Mouse (Mus musculus) heart, embryonic 14.5 days (tissue): ENCODE results near the gene Dock2. TPM values are rescaled to one million over a fixed set of nuclear protein-coding genes. Genes with fewer than 3 reads are reported as not detected.
"Not testable (repeated sequence)": the region's sequence is repeated elsewhere in the genome, so short reads cannot be mapped to it uniquely, and the experiment has no call there.

Experiments used
- ATAC-seq: fragments of 200-750 bp; cut with Nextera tagmentation; 2 replicates; pipeline ENCODE4 v1.8.0; 2017; ENCODE audit warnings: low read depth, moderate TSS enrichment; ENCODE audit not compliant: insufficient number of reproducible peaks, insufficient read depth, low FRiP score
- H3K27ac ChIP-seq, 2 experiments: fragments of 200-500 bp in 1 of 2; fragments of 300-500 bp in 1 of 2; sonication (generic) in 1 of 2; replicated peaks in 1 of 2; 2 replicates each; pipeline ENCODE4 v1.5.1; 2012 to 2014; ENCODE audit warnings: low read depth in 2 of 2, low read length in 2 of 2, control low read depth in 1 of 2, mild to moderate bottlenecking in 1 of 2, mixed read lengths in 1 of 2; ENCODE audit not compliant: control insufficient read depth in 1 of 2, insufficient read depth in 1 of 2
- H3K27me3 ChIP-seq: fragments of 300-500 bp; sonication (generic); 2 replicates; pipeline ENCODE4 v1.6.1; 2014; ENCODE audit warnings: mild to moderate bottlenecking, low read length, control low read depth; ENCODE audit not compliant: control insufficient read depth, insufficient read depth
- H3K36me3 ChIP-seq: fragments of 300-500 bp; sonication (generic); 2 replicates; pipeline ENCODE4 v1.6.1; 2014; ENCODE audit warnings: mild to moderate bottlenecking, control low read depth, low read length, mixed read lengths; ENCODE audit not compliant: control insufficient read depth, insufficient read depth
- H3K4me1 ChIP-seq, 2 experiments: fragments of 200-500 bp in 1 of 2; fragments of 300-500 bp in 1 of 2; sonication (generic) in 1 of 2; 2 replicates each; pipeline ENCODE4 v1.6.1; 2012 to 2014; ENCODE audit warnings: low read length in 2 of 2, control low read depth in 1 of 2, mixed read lengths in 1 of 2; ENCODE audit not compliant: control insufficient read depth in 2 of 2, insufficient read depth in 2 of 2
- H3K4me2 ChIP-seq: fragments of 300-500 bp; sonication (generic); 2 replicates; pipeline ENCODE4 v1.6.1; 2014; ENCODE audit warnings: mild to moderate bottlenecking, low read length
- H3K4me3 ChIP-seq, 2 experiments: fragments of 200-500 bp in 1 of 2; fragments of 300-500 bp in 1 of 2; sonication (generic) in 1 of 2; 2 replicates each; pipeline ENCODE4 v1.5.1; 2012 to 2014; ENCODE audit warnings: low read length in 2 of 2, mild to moderate bottlenecking in 2 of 2, control low read depth in 1 of 2, low read depth in 1 of 2, moderate library complexity in 1 of 2; ENCODE audit not compliant: control insufficient read depth in 1 of 2, insufficient read depth in 1 of 2
- H3K9ac ChIP-seq: fragments of 300-500 bp; sonication (generic); 2 replicates; pipeline ENCODE4 v1.6.1; 2014; ENCODE audit warnings: mild to moderate bottlenecking, low read length
- H3K9me3 ChIP-seq: fragments of 300-500 bp; sonication (generic); 2 replicates; pipeline ENCODE4 v1.6.1; 2016; ENCODE audit warnings: low read length, control low read depth; ENCODE audit not compliant: control insufficient read depth
- WGBS: fragments of 180-500 bp; shearing (Covaris S2); extraction: QIAGEN DNeasy Blood & Tissue Kit; methylation state at CpG from one replicate; pipeline ENCODE4 v1.1.7; 2014; 5-methylcytosine and 5-hydroxymethylcytosine counted together
- polyA plus RNA-seq: library from polyadenylated mRNA; unstranded; fragments of >200 nt; fragmentation: Nextera tagmentation; extraction: Ambion mirVana; gene quantifications from 2 replicates; pipeline ENCODE4 v1.2.1, GENCODE M21; 2014

Dock2 gene
- polyA plus RNA-seq, 1 experiment from 2014 or later = 1.6 TPM

- not testable (repeated sequence) for H3K9ac ChIP-seq, ATAC-seq, H3K9me3 ChIP-seq, H3K4me3 ChIP-seq, H3K4me1 ChIP-seq, H3K4me2 ChIP-seq, H3K27me3 ChIP-seq, H3K36me3 ChIP-seq, H3K27ac ChIP-seq
- 45% methylated on average over 8 of the region's 8 CpGs for WGBS
These were observed 14.4 kb upstream of the Dock2 start for GRCm38 (mm10) chr11:34798066-34798465.

GRCm38 (mm10) chr11:34796097-34796496 lies 12.4 kb upstream of the Dock2 start:
- H3K4me1 ChIP-seq = no peaks in the 10 kb centered on the region
- H3K27ac ChIP-seq = no peak overlapping the region
- H3K27me3 ChIP-seq = no peaks in the 10 kb centered on the region
- no peaks in the 10 kb centered on the region for H3K9me3 ChIP-seq
- no peak overlapping the region for H3K4me3 ChIP-seq
- no peaks in the 10 kb centered on the region for H3K36me3 ChIP-seq
- no peak overlapping the region for H3K4me2 ChIP-seq
- no peak overlapping the region for H3K9ac ChIP-seq
- WGBS = 27% methylated on average over 4 of the region's 4 CpGs
- no peak for ATAC-seq

DNA sequence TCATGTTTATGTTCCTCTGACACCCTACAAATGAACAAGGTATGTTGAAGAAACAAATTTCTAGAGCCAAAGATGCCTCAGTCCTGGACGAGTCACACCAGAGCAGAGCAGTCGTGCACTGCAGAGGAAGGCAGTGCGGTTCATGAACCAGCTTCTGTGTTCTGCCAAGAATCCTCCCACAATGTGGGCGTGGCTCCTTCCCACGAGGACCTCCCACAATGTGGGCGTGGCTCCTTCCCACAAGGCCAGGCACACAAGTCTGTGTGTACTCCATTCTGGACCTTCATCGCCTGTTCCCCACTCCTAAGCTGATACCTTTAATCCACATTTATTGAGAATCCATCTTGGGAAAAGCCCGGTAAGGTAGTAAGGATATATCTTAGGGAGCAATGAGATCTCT lies 8.2 kb upstream of the Dock2 start:
- 49% methylated on average over 8 of the region's 8 CpGs for WGBS

DNA sequence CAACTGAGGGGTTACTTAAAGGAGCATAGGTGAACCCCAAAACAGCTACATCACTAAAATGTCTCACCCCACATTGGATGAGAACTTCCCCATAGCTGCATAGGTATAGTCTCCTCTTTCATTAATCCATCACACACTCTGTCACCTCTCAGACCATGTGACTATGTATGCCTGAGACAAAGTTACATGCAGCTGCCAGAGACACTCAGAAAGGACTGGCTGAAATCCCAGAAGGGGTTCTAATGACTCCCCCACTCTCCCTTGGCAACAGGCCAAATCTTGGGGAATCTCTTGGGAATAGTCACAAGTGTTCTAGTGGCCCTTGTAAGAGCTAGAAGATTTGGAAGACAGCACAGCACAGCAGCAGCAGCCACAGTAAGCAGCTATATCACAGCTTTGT lies 1.2 kb upstream of the Dock2 start:
- no peak for ATAC-seq

More for the DNA sequence above, 8.2 kb upstream of the Dock2 start:
- no peak overlapping the region for H3K27ac ChIP-seq
- no peaks in the 10 kb centered on the region for H3K4me1 ChIP-seq
- no peak overlapping the region for H3K9ac ChIP-seq
- H3K4me3 ChIP-seq = no peak overlapping the region
- ATAC-seq = no peak
- H3K4me2 ChIP-seq = no peak overlapping the region
- no peaks in the 10 kb centered on the region for H3K9me3 ChIP-seq
- H3K36me3 ChIP-seq = no peaks in the 10 kb centered on the region
- no peaks in the 10 kb centered on the region for H3K27me3 ChIP-seq

DNA sequence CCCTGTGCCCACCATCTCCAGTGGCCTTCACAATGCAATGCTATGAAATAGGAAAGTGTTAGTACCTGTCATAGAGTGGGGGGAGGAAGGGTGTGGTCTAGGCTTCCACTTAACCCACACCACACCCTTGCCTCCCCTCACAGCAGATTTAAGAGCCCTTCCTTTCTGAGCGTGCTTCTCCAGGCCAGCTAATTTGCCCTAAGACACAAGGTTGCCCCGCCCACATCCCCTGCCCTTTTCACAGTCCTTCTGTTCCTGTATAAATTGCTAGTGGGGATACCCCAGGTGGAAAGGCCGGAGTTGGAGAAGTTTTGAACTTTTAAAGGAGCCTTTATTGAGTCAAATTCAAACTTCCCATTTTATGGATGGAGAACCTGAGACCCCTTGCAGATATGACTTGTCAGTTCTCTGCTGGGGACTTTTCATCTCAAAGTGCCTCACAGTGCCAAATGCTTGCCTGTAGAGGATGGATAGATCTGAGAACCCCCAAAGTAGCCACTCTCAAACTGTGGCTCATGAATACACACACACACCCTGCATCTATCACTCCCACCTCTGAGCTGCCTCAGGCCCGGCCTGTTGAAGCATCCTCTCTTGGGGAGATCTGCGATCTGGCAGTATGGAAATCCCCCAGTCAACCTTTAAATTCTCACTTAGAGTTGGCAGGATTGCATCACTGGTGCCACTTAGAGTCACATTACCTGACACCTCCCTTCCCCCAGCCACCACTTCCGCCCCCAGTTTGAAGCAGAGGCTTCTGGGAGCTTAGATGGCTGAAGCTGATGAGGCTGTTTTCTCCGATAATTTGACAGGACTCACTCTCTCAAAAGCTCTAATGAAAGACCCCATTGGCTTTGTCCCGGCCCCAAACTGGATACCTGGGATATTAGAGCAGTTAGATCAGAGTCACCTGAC lies 919 bp downstream of the Dock2 start:
- H3K4me3 ChIP-seq = no peak overlapping the region
- 66% methylated on average over 8 of the region's 8 CpGs for WGBS

More for the DNA sequence above, 1.2 kb upstream of the Dock2 start:
- Histone ChIP-seq H3K4me1 (no peaks in the 10 kb centered on the region), H3K36me3 (no peaks in the 10 kb centered on the region), H3K27ac (no peak overlapping the region), H3K4me2 (no peak overlapping the region), H3K4me3 (no peak overlapping the region), H3K9me3 (no peaks in the 10 kb centered on the region), H3K9ac (no peak overlapping the region), H3K27me3 (no peaks in the 10 kb centered on the region)

GRCm38 (mm10) chr11:34780786-34781185 lies 2.9 kb downstream of the Dock2 start:
- Histone ChIP-seq H3K36me3 (no peaks in the 10 kb centered on the region), H3K4me3 (no peak overlapping the region), H3K4me2 (no peak overlapping the region), H3K27ac (no peak overlapping the region), H3K9ac (no peak overlapping the region), H3K4me1 (no peaks in the 10 kb centered on the region), H3K27me3 (no peaks in the 10 kb centered on the region), H3K9me3 (no peaks in the 10 kb centered on the region)
- WGBS = 80% methylated on average over 2 of the region's 2 CpGs
- no peak for ATAC-seq

More for the DNA sequence above, 919 bp downstream of the Dock2 start:
- ATAC-seq = no peak
- H3K27ac ChIP-seq = no peak overlapping the region
- H3K9ac ChIP-seq = no peak overlapping the region
- H3K9me3 ChIP-seq = no peaks in the 10 kb centered on the region
- no peaks in the 10 kb centered on the region for H3K4me1 ChIP-seq
- no peaks in the 10 kb centered on the region for H3K36me3 ChIP-seq
- no peaks in the 10 kb centered on the region for H3K27me3 ChIP-seq
- no peak overlapping the region for H3K4me2 ChIP-seq

GRCm38 (mm10) chr11:34779966-34780365 lies 3.7 kb downstream of the Dock2 start:
- no peak overlapping the region for H3K4me2 ChIP-seq
- H3K4me1 ChIP-seq = no peaks in the 10 kb centered on the region
- WGBS = 84% methylated on average over 4 of the region's 4 CpGs
- ATAC-seq = no peak
- H3K9ac ChIP-seq = no peak overlapping the region
- no peaks in the 10 kb centered on the region for H3K27me3 ChIP-seq
- no peaks in the 10 kb centered on the region for H3K9me3 ChIP-seq
- H3K36me3 ChIP-seq = no peaks in the 10 kb centered on the region
- no peak overlapping the region for H3K27ac ChIP-seq
- no peak overlapping the region for H3K4me3 ChIP-seq

DNA sequence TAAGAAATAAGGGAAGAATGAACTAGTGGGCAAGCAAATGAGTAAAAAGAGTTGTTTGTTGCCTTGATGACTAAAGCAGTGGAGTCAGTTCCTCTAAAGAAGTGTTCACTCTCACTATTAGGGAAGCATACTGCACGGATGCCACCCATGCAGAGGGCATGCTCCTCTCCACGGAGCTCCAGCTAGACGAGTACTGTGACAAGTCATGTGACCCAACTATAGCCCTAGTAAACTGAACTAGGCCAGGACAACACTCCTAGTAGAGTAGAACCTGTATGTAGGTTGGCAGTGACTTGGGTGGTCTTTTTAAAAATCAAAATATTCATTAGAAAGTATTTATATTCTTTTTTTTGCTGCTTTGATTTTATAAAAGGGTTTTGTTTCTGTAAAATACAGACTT lies 5.3 kb downstream of the Dock2 start:
- Histone ChIP-seq H3K4me3 (no peak overlapping the region), H3K36me3 (no peaks in the 10 kb centered on the region), H3K4me2 (no peak overlapping the region), H3K9me3 (no peaks in the 10 kb centered on the region), H3K27ac (no peak overlapping the region), H3K9ac (no peak overlapping the region), H3K27me3 (no peaks in the 10 kb centered on the region), H3K4me1 (no peaks in the 10 kb centered on the region)
- no peak for ATAC-seq
- WGBS = 66% methylated on average over 3 of the region's 3 CpGs
